Mouse (Mus musculus): Measurements from ENCODE around the gene Ninj2. TPM values are rescaled to one million over a fixed set of nuclear protein-coding genes. Genes with fewer than 3 reads are reported as not detected.

The Ninj2 gene
- polyA plus RNA-seq, 1 experiment from 2014 or later, result 0.44 TPM

- Histone ChIP-seq H3K4me1 (ENCODE audit: insufficient read depth, low read depth, low read length) (peaks cover 37% of the 10 kb centered on the region), H3K27me3 (replicated peaks; ENCODE audit: insufficient read depth, low read length) (no peaks in the 10 kb centered on the region), H3K4me3 (ENCODE audit: low read depth, low read length) (no peak overlapping the region), H3K9ac (replicated peaks; ENCODE audit: low read depth) (no peak overlapping the region), H3K36me3 (ENCODE audit: insufficient read depth, low read length) (no peaks in the 10 kb centered on the region), H3K27ac (ENCODE audit: low read length) (peak overlapping the region; percentile 76; the same call in 1 of the 2 replicates), H3K9me3 (ENCODE audit: low read length) (no peaks in the 10 kb centered on the region), H3K4me2 (replicated peaks; ENCODE audit: low read depth, low read length) (no peak overlapping the region)
- ATAC-seq, result no peak
- TF ChIP-seq CTCF (IDR thresholded peaks at IDR 0.05) (no peak), EP300 (IDR thresholded peaks at IDR 0.05) (no peak)
- WGBS, result 79% methylated on average over 5 of the region's 5 CpGs
- no peak for DNase-seq (ENCODE audit: low spot score)
Measured at GRCm38 (mm10) chr6:120189287-120189686, 96.1 kb downstream of the Ninj2 start.

GRCm38 (mm10) chr6:120190365-120190764, 97.2 kb downstream of the Ninj2 start:
- H3K4me2 ChIP-seq (replicated peaks; ENCODE audit: low read depth, low read length), result no peak overlapping the region
- no peak overlapping the region for H3K4me3 ChIP-seq (ENCODE audit: low read depth, low read length)
- no peak overlapping the region for H3K27ac ChIP-seq (ENCODE audit: low read length)
- no peaks in the 10 kb centered on the region for H3K36me3 ChIP-seq (ENCODE audit: insufficient read depth, low read length)
- H3K27me3 ChIP-seq (replicated peaks; ENCODE audit: insufficient read depth, low read length), result no peaks in the 10 kb centered on the region
- ATAC-seq (no peak), DNase-seq (ENCODE audit: low spot score) (no peak)
- no peak for TF ChIP-seq CTCF (IDR thresholded peaks at IDR 0.05)
- 0 out of 2 replicates have a peak, but pooled peaks have one; percentile 13 for TF ChIP-seq EP300 (IDR thresholded peaks at IDR 0.05)
- WGBS, result 86% methylated on average over 4 of the region's 4 CpGs
- peaks cover 37% of the 10 kb centered on the region for H3K4me1 ChIP-seq (ENCODE audit: insufficient read depth, low read depth, low read length)
- no peaks in the 10 kb centered on the region for H3K9me3 ChIP-seq (ENCODE audit: low read length)
- no peak overlapping the region for H3K9ac ChIP-seq (replicated peaks; ENCODE audit: low read depth)

- H3K4me3 ChIP-seq (ENCODE audit: low read depth, low read length), result no peak overlapping the region
- WGBS, result 67% methylated on average over 4 of the region's 4 CpGs
- DNase-seq (ENCODE audit: low spot score) (no peak), ATAC-seq (peak; percentile 13; the same call in 1 of the 2 replicates)
- no peak for TF ChIP-seq EP300 (IDR thresholded peaks at IDR 0.05)
- no peak for TF ChIP-seq CTCF (IDR thresholded peaks at IDR 0.05)
- H3K4me2 ChIP-seq (replicated peaks; ENCODE audit: low read depth, low read length), result no peak overlapping the region
- H3K36me3 ChIP-seq (ENCODE audit: insufficient read depth, low read length), result no peaks in the 10 kb centered on the region
- H3K4me1 ChIP-seq (ENCODE audit: insufficient read depth, low read depth, low read length), result peaks cover 37% of the 10 kb centered on the region
- H3K27me3 ChIP-seq (replicated peaks; ENCODE audit: insufficient read depth, low read length), result no peaks in the 10 kb centered on the region
- H3K9me3 ChIP-seq (ENCODE audit: low read length), result no peaks in the 10 kb centered on the region
- H3K27ac ChIP-seq (ENCODE audit: low read length), result peak overlapping the region; percentile 51; the same call in 1 of the 2 replicates
- no peak overlapping the region for H3K9ac ChIP-seq (replicated peaks; ENCODE audit: low read depth)
Measured at GRCm38 (mm10) chr6:120190912-120191311, 97.8 kb downstream of the Ninj2 start.

- H3K9ac ChIP-seq (replicated peaks; ENCODE audit: low read depth), result no peak overlapping the region
- no peak for ATAC-seq
Measured at GRCm38 (mm10) chr6:120191396-120192170, 98.4 kb downstream of the Ninj2 start.

GRCm38 (mm10) chr6:120192211-120192870, 99.2 kb downstream of the Ninj2 start:
- Histone ChIP-seq H3K9ac (replicated peaks; ENCODE audit: low read depth) (no peak overlapping the region), H3K27ac (ENCODE audit: low read length) (peak overlapping the region; percentile 68), H3K9me3 (ENCODE audit: low read length) (no peaks in the 10 kb centered on the region), H3K4me1 (ENCODE audit: insufficient read depth, low read depth, low read length) (peaks cover 32% of the 10 kb centered on the region), H3K4me2 (replicated peaks; ENCODE audit: low read depth, low read length) (peak overlapping the region; percentile 40; the same call in 1 of the 2 replicates), H3K27me3 (replicated peaks; ENCODE audit: insufficient read depth, low read length) (no peaks in the 10 kb centered on the region), H3K4me3 (ENCODE audit: low read depth, low read length) (no peak overlapping the region), H3K36me3 (ENCODE audit: insufficient read depth, low read length) (no peaks in the 10 kb centered on the region)
- peak; percentile 66; the same call in 1 of the 2 replicates for TF ChIP-seq EP300 (IDR thresholded peaks at IDR 0.05)
- TF ChIP-seq CTCF (IDR thresholded peaks at IDR 0.05), result no peak
- DNase-seq (ENCODE audit: low spot score), result peak; percentile 88
- peak; percentile 69 for ATAC-seq
- 34% methylated on average over 13 of the region's 15 CpGs for WGBS

More at GRCm38 (mm10) chr6:120191396-120192170, 98.4 kb downstream of the Ninj2 start:
- Histone ChIP-seq H3K27me3 (replicated peaks; ENCODE audit: insufficient read depth, low read length) (no peaks in the 10 kb centered on the region), H3K9me3 (ENCODE audit: low read length) (no peaks in the 10 kb centered on the region), H3K4me1 (ENCODE audit: insufficient read depth, low read depth, low read length) (peaks cover 37% of the 10 kb centered on the region), H3K4me3 (ENCODE audit: low read depth, low read length) (no peak overlapping the region), H3K4me2 (replicated peaks; ENCODE audit: low read depth, low read length) (peak overlapping the region; percentile 40; the same call in 1 of the 2 replicates), H3K36me3 (ENCODE audit: insufficient read depth, low read length) (no peaks in the 10 kb centered on the region), H3K27ac (ENCODE audit: low read length) (peak overlapping the region; percentile 68)
- WGBS, result 66% methylated on average over 7 of the region's 7 CpGs
- TF ChIP-seq EP300 (IDR thresholded peaks at IDR 0.05), result peak; percentile 75
- TF ChIP-seq CTCF (IDR thresholded peaks at IDR 0.05), result no peak
- DNase-seq (ENCODE audit: low spot score), result no peak

GRCm38 (mm10) chr6:120193174-120193573, 100.0 kb downstream of the Ninj2 start:
- Histone ChIP-seq H3K9me3 (ENCODE audit: low read length) (no peaks in the 10 kb centered on the region), H3K4me1 (ENCODE audit: insufficient read depth, low read depth, low read length) (peaks cover 26% of the 10 kb centered on the region), H3K27me3 (replicated peaks; ENCODE audit: insufficient read depth, low read length) (no peaks in the 10 kb centered on the region), H3K4me2 (replicated peaks; ENCODE audit: low read depth, low read length) (no peak overlapping the region), H3K4me3 (ENCODE audit: low read depth, low read length) (no peak overlapping the region), H3K9ac (replicated peaks; ENCODE audit: low read depth) (no peak overlapping the region), H3K27ac (ENCODE audit: low read length) (peak overlapping the region; percentile 51; the same call in 1 of the 2 replicates), H3K36me3 (ENCODE audit: insufficient read depth, low read length) (no peaks in the 10 kb centered on the region)
- ATAC-seq (peak; percentile 34), DNase-seq (ENCODE audit: low spot score) (peak; percentile 95)
- TF ChIP-seq EP300 (IDR thresholded peaks at IDR 0.05) (no peak), CTCF (IDR thresholded peaks at IDR 0.05) (peak; percentile 96)
- WGBS, result 29% methylated on average over 5 of the region's 5 CpGs
